Mouse (Mus musculus): ENCODE data around the gene Slc43a3.
A peak's percentile ranks its signal among the peaks of the same experiment; 100 is the strongest.
"Not testable (repeated sequence)": the region's sequence is repeated elsewhere in the genome, so short reads cannot be mapped to it uniquely, and the experiment has no call there.

The Slc43a3 gene

GRCm38 (mm10) chr2:84936474-84937429 is at the start of gene Slc43a3:
TSS of gene Slc43a3 (plus strand) at chr2:84936579.
- peak; percentile 85 for DNase-seq (ENCODE audit: low spot score)

GRCm38 (mm10) chr2:84886821-84887281 is 49.5 kb upstream of the Slc43a3 start:
- DNase-seq (ENCODE audit: low spot score) = peak; percentile 79

GRCm38 (mm10) chr2:84887411-84888271 is 48.7 kb upstream of the Slc43a3 start:
- DNase-seq (ENCODE audit: low spot score) = peak; percentile 49

GRCm38 (mm10) chr2:84888657-84889315 is 47.6 kb upstream of the Slc43a3 start:
- DNase-seq (ENCODE audit: low spot score) = peak; percentile 83

GRCm38 (mm10) chr2:84889316-84890044 is 46.9 kb upstream of the Slc43a3 start:
- DNase-seq (ENCODE audit: low spot score) = no peak

- peak; percentile 87 for DNase-seq (ENCODE audit: low spot score)
Measured at GRCm38 (mm10) chr2:84890045-84890340, 46.4 kb upstream of the Slc43a3 start.

- no peak for DNase-seq (ENCODE audit: low spot score)
Measured at GRCm38 (mm10) chr2:84893359-84893758, 43.0 kb upstream of the Slc43a3 start.

GRCm38 (mm10) chr2:84895495-84896198 is 40.7 kb upstream of the Slc43a3 start:
- DNase-seq (ENCODE audit: low spot score) = no peak

GRCm38 (mm10) chr2:84896686-84897085 is 39.7 kb upstream of the Slc43a3 start:
- DNase-seq (ENCODE audit: low spot score) = not testable (repeated sequence)

- peak; percentile 24 for DNase-seq (ENCODE audit: low spot score)
Measured at GRCm38 (mm10) chr2:84912722-84913121, 23.7 kb upstream of the Slc43a3 start.

- peak; percentile 13 for DNase-seq (ENCODE audit: low spot score)
Measured at GRCm38 (mm10) chr2:84913881-84914280, 22.5 kb upstream of the Slc43a3 start.

- DNase-seq (ENCODE audit: low spot score) = no peak
Measured at GRCm38 (mm10) chr2:84915330-84915729, 21.0 kb upstream of the Slc43a3 start.

- no peak for DNase-seq (ENCODE audit: low spot score)
Measured at GRCm38 (mm10) chr2:84916548-84917320, 19.6 kb upstream of the Slc43a3 start.

- DNase-seq (ENCODE audit: low spot score) = no peak
Measured at GRCm38 (mm10) chr2:84918188-84918587, 18.2 kb upstream of the Slc43a3 start.

GRCm38 (mm10) chr2:84919601-84920108 is 16.7 kb upstream of the Slc43a3 start:
- no peak for DNase-seq (ENCODE audit: low spot score)

- DNase-seq (ENCODE audit: low spot score) = no peak
Measured at GRCm38 (mm10) chr2:84930186-84930585, 6.2 kb upstream of the Slc43a3 start.

- DNase-seq (ENCODE audit: low spot score) = no peak
Measured at GRCm38 (mm10) chr2:84933992-84934648, 2.3 kb upstream of the Slc43a3 start.

GRCm38 (mm10) chr2:84934649-84935007 is 1.8 kb upstream of the Slc43a3 start:
- no peak for DNase-seq (ENCODE audit: low spot score)

- DNase-seq (ENCODE audit: low spot score) = no peak
Measured at GRCm38 (mm10) chr2:84935065-84935464, 1.3 kb upstream of the Slc43a3 start.
